Mouse (Mus musculus) embryonic facial prominence, embryonic 13.5 days (tissue): ENCODE measurements around the gene Oxct1. TPM values are rescaled to one million over a fixed set of nuclear protein-coding genes. Genes with fewer than 3 reads are reported as not detected.

Experiments used
- ATAC-seq: fragments of 200-750 bp; cut with Nextera tagmentation; 2 replicates; pipeline ENCODE4 v1.8.0; 2017; ENCODE audit warnings: low read depth; ENCODE audit not compliant: insufficient number of reproducible peaks, insufficient read depth, low FRiP score, low TSS enrichment
- H3K27ac ChIP-seq: fragments of 300-500 bp; sonication (generic); 2 replicates; pipeline ENCODE4 v1.5.1; 2015; ENCODE audit warnings: moderate library complexity, mild to moderate bottlenecking, inconsistent platforms
- H3K27me3 ChIP-seq: fragments of 300-500 bp; sonication (generic); 2 replicates; pipeline ENCODE4 v1.6.1; 2015; ENCODE audit warnings: mild to moderate bottlenecking, inconsistent platforms
- H3K36me3 ChIP-seq: fragments of 300-500 bp; sonication (generic); 2 replicates; pipeline ENCODE4 v1.6.1; 2015; ENCODE audit warnings: mild to moderate bottlenecking, inconsistent platforms
- H3K4me1 ChIP-seq: fragments of 300-500 bp; sonication (generic); 2 replicates; pipeline ENCODE4 v1.6.1; 2015; ENCODE audit warnings: inconsistent platforms
- H3K4me2 ChIP-seq: fragments of 300-500 bp; sonication (generic); 2 replicates; pipeline ENCODE4 v1.6.1; 2015; ENCODE audit warnings: moderate library complexity, mild to moderate bottlenecking, inconsistent platforms
- H3K4me3 ChIP-seq: fragments of 300-500 bp; sonication (generic); 2 replicates; pipeline ENCODE4 v1.5.1; 2015; ENCODE audit warnings: mild to moderate bottlenecking, inconsistent platforms
- H3K9ac ChIP-seq: fragments of 300-500 bp; sonication (generic); 2 replicates; pipeline ENCODE4 v1.6.1; 2015; ENCODE audit warnings: mild to moderate bottlenecking, inconsistent platforms
- H3K9me3 ChIP-seq: fragments of 300-500 bp; sonication (generic); 2 replicates; pipeline ENCODE4 v1.6.1; 2016; ENCODE audit warnings: inconsistent platforms
- WGBS: fragments of 180-500 bp; shearing (Covaris S2); methylation state at CpG from one replicate; pipeline ENCODE4 v1.1.7; 2015; ENCODE audit warnings: mixed read lengths; 5-methylcytosine and 5-hydroxymethylcytosine counted together
- polyA plus RNA-seq: library from polyadenylated mRNA; unstranded; fragments of >200 nt; fragmentation: Nextera tagmentation; extraction: Ambion mirVana; gene quantifications from 2 replicates; pipeline ENCODE4 v1.2.1, GENCODE M21; 2015

Gene Oxct1
- polyA plus RNA-seq, 1 experiment from 2014 or later: 267 TPM

DNA sequence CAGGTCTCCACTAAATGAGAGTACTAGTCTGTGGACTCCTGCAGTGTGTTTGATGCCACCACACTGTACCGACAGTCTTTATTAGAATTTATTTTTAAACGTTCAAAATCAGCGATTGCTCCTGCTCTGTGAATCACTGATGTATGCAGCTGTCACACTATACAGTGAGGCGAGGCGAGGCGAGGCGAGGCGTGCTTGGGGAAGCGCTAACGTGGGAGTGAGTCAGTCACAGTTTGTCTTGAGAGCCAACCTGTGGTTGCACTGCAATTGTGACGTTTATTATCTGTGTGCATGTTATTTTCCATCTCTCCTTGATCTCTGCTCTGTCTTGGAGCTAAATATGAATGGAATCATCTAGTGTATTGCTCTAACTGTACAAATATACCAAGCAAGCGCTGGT lies 113.3 kb downstream of the Oxct1 start:
- Histone ChIP-seq H3K36me3 (peaks cover 24% of the 10 kb centered on the region), H3K4me2 (no peak overlapping the region), H3K27me3 (no peaks in the 10 kb centered on the region), H3K27ac (no peak overlapping the region), H3K4me1 (no peaks in the 10 kb centered on the region), H3K9me3 (no peaks in the 10 kb centered on the region), H3K9ac (no peak overlapping the region), H3K4me3 (no peak overlapping the region)
- ATAC-seq: no peak
- WGBS: 88% methylated on average over 12 of the region's 12 CpGs

DNA sequence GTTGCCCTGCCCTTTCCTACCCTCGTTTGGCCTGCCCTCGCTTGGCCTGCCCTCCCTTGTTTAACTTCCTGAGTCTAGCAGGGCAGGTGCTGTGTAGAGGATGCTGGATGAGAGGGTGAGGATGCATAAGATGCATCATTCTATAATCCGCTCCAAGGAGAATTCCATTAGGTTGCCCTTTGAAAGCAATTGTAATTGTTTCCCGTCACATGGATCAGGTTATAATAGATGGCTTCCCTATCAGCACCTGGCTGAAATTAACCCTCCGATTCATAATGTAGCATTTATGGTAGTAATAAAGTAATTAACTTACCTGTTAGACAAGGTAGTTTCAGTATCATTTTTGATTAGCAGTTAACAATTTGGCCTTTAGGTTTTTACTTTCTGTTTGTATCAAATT lies 119.2 kb downstream of the Oxct1 start:
- 81% methylated on average over 5 of the region's 5 CpGs for WGBS
- no peak overlapping the region for H3K4me2 ChIP-seq
- H3K36me3 ChIP-seq: peaks cover 23% of the 10 kb centered on the region
- H3K4me3 ChIP-seq: no peak overlapping the region
- H3K9me3 ChIP-seq: no peaks in the 10 kb centered on the region
- H3K27me3 ChIP-seq: no peaks in the 10 kb centered on the region
- no peak overlapping the region for H3K27ac ChIP-seq
- H3K4me1 ChIP-seq: no peaks in the 10 kb centered on the region
- no peak for ATAC-seq
- H3K9ac ChIP-seq: no peak overlapping the region

DNA sequence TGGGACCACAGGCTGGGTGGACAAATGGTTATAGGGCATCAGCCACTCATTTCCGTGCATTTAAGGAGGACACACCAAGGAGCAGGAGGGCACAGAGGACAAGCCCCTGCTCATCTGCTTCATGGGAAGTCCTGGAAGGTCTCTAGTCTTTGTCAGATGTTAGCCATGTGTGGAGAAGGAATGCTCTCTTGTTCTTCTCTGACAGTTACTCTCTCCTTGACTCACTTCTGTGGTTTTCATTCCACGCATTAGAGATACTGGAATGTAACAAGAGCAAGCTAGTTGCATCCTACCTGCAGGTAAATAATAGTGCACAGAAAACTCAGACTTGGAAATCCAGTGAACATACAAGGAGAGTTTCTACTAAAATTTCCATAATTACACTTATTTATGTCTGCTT lies 121.5 kb downstream of the Oxct1 start:
- H3K27ac ChIP-seq: no peak overlapping the region
- no peak overlapping the region for H3K9ac ChIP-seq
- no peak overlapping the region for H3K4me3 ChIP-seq
- H3K36me3 ChIP-seq: peaks cover 33% of the 10 kb centered on the region
- no peak for ATAC-seq
- H3K4me2 ChIP-seq: no peak overlapping the region
- H3K4me1 ChIP-seq: no peaks in the 10 kb centered on the region
- no peaks in the 10 kb centered on the region for H3K27me3 ChIP-seq
- no peaks in the 10 kb centered on the region for H3K9me3 ChIP-seq
- WGBS: 89% methylated on average over 2 of the region's 2 CpGs

DNA sequence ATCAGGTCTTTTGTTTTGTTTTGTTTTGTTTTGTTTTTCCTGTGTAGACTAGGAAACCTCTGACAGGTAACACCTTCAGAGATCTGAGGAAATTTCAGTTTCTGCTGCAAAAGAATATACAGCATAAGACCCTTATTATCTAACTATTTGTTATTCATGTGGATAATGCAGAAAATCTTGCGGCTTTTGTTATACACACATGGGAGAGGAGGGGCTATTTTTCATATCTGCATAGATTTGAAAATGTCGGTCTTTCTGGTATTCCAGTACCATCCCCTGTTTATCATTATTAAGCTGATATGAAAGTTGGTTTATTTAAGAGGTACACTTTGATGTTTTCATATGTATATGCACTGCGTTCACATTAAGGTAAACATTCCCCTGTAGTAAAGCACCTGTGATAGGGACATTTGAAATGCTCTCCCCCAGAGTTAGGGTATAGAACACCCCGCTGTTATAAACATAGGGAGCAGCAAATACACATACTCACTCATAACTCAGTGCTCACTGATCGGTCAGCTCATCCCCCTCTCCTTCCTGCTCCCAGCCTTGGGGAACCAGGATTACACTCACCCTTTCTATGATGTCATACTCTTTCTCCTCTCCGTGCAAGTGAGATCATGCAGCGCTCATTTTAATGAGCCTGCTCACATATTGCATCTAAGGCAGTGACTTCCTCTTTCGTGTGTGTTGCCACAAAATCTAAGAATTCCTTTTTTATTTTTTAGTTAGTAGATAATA lies 122.6 kb downstream of the Oxct1 start:
- H3K9ac ChIP-seq: no peak overlapping the region
- H3K4me2 ChIP-seq: no peak overlapping the region
- H3K4me3 ChIP-seq: no peak overlapping the region
- no peaks in the 10 kb centered on the region for H3K27me3 ChIP-seq
- 89% methylated on average over 8 of the region's 8 CpGs for WGBS
- H3K9me3 ChIP-seq: no peaks in the 10 kb centered on the region
- peaks cover 42% of the 10 kb centered on the region for H3K36me3 ChIP-seq
- H3K4me1 ChIP-seq: no peaks in the 10 kb centered on the region
- ATAC-seq: no peak
- H3K27ac ChIP-seq: no peak overlapping the region

DNA sequence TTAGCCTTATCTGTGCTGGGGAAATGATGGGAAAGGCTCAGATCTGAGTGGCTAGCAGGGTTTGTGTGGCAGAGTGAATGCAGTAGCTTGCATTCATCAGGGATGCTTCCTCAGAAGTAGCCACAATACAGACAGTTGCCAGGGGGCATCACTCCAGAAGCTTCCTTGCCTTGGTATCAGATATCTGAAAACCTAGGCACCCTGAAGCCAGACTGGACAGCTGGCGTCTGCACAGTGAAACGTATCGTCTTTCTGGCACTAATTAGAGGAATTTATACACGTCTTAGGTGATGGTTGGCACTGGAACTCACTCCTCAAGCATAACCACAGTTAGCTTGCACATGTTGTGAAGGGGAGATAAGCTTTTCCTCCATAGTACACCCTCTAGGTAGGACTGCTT lies 128.5 kb downstream of the Oxct1 start:
- 51% methylated on average over 4 of the region's 4 CpGs for WGBS
- Histone ChIP-seq H3K4me1 (no peaks in the 10 kb centered on the region), H3K27me3 (no peaks in the 10 kb centered on the region), H3K36me3 (peaks cover 40% of the 10 kb centered on the region), H3K4me2 (no peak overlapping the region), H3K4me3 (no peak overlapping the region), H3K9me3 (no peaks in the 10 kb centered on the region), H3K9ac (no peak overlapping the region), H3K27ac (no peak overlapping the region)
- no peak for ATAC-seq

DNA sequence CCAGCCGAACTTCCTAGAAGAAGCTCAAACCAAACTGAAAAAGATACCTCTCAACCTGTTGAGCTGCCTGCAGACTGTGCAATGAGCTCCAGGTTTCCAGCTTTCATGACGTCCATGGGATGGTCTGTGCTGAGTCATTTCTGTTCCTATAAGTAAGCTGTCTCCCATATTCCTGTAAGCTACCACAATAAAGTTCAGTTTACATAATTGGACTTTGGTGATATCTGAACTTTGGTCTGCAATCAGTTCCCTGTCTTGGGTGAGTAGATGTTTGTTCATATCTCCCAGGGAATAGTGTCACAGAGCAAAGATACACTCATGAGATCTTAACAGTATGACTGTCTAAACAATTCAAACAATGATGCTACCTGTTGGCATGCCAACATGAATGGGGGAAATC lies 141.8 kb downstream of the Oxct1 start:
- H3K36me3 ChIP-seq: no peaks in the 10 kb centered on the region
- H3K9ac ChIP-seq: no peak overlapping the region
- no peaks in the 10 kb centered on the region for H3K27me3 ChIP-seq
- H3K4me1 ChIP-seq: no peaks in the 10 kb centered on the region
- WGBS: 74% methylated on average over 2 of the region's 2 CpGs
- H3K9me3 ChIP-seq: no peaks in the 10 kb centered on the region
- no peak overlapping the region for H3K4me3 ChIP-seq
- no peak overlapping the region for H3K27ac ChIP-seq
- no peak for ATAC-seq
- no peak overlapping the region for H3K4me2 ChIP-seq

DNA sequence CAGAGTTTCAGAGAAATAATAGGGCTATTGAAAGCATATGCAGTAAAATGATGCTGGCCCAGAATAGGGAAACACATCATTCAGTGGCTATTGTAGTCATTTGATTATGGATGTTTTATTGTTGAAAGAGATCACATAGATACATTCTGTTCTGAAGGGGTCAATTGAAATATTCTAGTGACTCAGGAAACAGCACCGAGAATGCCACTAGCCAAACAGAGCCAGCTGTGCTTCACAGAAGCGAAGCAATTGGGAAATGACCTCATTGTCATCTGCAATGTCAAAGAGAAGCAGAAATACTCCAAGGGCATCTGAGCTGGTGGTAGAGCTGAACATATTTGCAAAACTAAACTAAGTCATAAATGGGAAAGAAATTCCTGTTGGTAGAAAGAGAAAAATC lies 145.4 kb downstream of the Oxct1 start:
- no peaks in the 10 kb centered on the region for H3K4me1 ChIP-seq
- no peak overlapping the region for H3K4me2 ChIP-seq
- WGBS: 71% methylated on average over 2 of the region's 2 CpGs
- no peak overlapping the region for H3K4me3 ChIP-seq
- no peak for ATAC-seq
- no peaks in the 10 kb centered on the region for H3K27me3 ChIP-seq
- no peak overlapping the region for H3K27ac ChIP-seq
- no peaks in the 10 kb centered on the region; the same call in 1 of the 2 replicates for H3K9me3 ChIP-seq
- no peaks in the 10 kb centered on the region for H3K36me3 ChIP-seq
- H3K9ac ChIP-seq: no peak overlapping the region

DNA sequence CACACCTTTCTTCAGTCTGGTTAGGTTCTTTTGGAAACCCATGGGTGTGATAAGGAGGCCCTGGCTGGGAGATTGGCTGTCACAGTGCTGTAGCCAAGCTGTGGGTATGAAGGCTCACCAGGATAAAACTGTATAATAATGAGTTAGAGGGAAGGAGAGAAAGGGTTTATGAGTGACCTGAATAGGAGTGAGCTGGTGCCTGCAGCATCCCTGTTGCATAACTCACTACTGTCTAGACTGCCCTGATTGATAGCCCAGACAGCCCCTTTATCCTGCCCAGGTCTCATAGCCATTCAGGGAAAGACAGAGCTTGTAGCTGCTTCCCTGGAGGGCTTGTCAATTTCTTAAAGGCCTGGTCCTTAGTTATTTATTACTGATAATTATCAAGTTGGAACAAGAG lies 171.7 kb downstream of the Oxct1 start:
- Histone ChIP-seq H3K4me2 (no peak overlapping the region), H3K4me1 (no peaks in the 10 kb centered on the region), H3K9me3 (no peaks in the 10 kb centered on the region), H3K36me3 (no peaks in the 10 kb centered on the region), H3K27me3 (no peaks in the 10 kb centered on the region), H3K27ac (no peak overlapping the region), H3K9ac (no peak overlapping the region), H3K4me3 (no peak overlapping the region)
- ATAC-seq: no peak

Other genes starting within 250 kb of the Oxct1 start
- 9.8 and 10.6 TPM in 2 replicates for gene Fbxo4, start 46.8 kb upstream of the Oxct1 start, polyA plus RNA-seq
- gene AW549877, start 30.6 kb upstream of the Oxct1 start, polyA plus RNA-seq: 29.7 and 36.0 TPM in 2 replicates